Mouse (Mus musculus): ENCODE results near the gene Olfr513.

Olfr513 gene

GRCm38 (mm10) chr7:108750673-108751072 is at the start of gene Olfr513:
TSS of gene Olfr513 (plus strand) at chr7:108750973.
- no peak for DNase-seq (ENCODE audit: low read depth in 1 of 2, low spot score in 2 of 2)

- DNase-seq (ENCODE audit: low read depth in 1 of 2, low spot score in 2 of 2), result no peak
Measured at GRCm38 (mm10) chr7:108713020-108713419, 37.8 kb upstream of the Olfr513 start, which contains the start of gene Olfr512. TSS of gene Olfr512 (plus strand) at chr7:108713320.

GRCm38 (mm10) chr7:108760411-108760810 is 9.6 kb downstream of the Olfr513 start:
- no peak for DNase-seq (ENCODE audit: low read depth in 1 of 2, low spot score in 2 of 2)

DNA sequence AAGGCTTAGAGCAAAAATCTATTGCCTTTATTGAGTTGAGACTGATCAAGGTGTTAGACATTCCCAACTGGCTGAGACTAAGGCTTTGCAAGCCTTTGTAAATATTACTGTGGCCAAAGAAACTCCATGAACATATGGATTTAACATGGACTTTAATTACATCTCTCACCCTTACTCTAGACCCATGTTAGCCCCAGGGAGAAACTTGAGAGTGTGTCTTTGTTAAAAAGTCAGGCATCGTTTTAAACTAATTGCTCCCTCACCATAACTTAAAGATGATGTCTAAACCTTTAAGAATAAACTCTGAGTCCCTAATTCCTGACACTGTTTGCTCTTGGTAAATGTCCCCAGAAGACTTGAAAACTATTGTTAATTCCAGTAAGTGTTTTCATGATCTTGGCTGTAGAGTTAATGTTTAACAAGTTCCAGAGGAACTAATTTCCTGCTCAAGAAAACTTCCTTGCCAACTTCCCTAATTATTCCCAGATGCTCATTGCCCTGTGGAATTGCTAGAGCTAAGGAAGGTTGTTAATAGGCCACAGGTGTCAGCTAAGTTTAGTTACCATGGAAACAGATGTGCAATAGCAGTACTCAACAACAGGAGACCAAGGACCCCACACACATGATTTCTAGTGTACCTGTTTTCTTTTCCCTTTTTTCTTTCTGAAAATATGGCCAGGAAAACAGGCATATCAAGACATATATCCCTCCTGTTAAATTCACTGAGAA is 46.6 kb downstream of the Olfr513 start:
- DNase-seq (ENCODE audit: low read depth in 1 of 2, low spot score in 2 of 2), result no peak

All from monocyte, adult 2 months (primary cell).